Mouse (Mus musculus) kidney, postnatal 14 days (tissue): ENCODE data around the gene Dtx2.
"Not testable (repeated sequence)": the region's sequence is repeated elsewhere in the genome, so short reads cannot be mapped to it uniquely, and the experiment has no call there.

Experiments used
- DNase-seq: peaks from one replicate; pipeline ENCODE4 v3.0.0; 2022; ENCODE audit warnings: mixed read lengths

The Dtx2 gene

GRCm38 (mm10) chr5:136027612-136028311 lies 33.2 kb downstream of the Dtx2 start:
- no peak for DNase-seq

DNA sequence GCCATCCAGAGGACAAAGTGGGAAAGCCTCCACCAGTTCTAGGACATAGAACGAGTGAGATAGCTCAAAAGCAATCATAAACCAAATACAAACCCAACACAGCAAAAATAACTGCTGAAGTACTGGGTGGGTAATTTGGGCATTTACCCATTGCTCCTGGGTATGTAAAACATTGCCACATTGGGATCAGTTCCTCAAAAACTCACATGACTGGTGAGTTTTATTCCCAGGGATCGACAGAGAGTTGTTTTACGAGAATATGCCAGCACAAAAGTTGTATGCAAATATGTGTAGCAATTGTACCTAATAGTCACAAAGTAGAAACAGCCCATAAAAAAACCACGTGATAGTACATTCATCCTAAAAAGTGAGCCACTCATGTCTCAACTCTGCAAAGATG lies 40.3 kb downstream of the Dtx2 start:
- no peak for DNase-seq

DNA sequence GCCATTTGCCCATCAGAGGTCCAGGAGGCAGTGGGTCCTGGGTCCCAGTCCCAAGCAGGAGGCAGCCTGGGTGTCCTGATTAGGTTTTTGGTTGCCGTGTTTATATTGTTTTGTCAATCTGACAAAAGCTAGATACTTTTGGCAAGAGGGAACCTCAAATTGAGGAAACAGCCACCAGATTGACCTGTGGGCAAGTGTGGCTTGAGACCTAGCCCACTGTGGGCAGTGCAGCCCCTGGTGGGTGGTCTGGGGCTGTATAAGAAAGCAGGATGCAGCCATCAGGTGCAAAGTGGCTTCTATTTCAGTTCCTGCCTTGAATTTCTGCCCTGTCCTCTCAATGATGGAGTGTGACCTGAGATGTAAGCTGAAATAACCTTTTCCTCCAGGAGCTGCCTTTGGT lies 40.7 kb downstream of the Dtx2 start:
- DNase-seq: no peak

DNA sequence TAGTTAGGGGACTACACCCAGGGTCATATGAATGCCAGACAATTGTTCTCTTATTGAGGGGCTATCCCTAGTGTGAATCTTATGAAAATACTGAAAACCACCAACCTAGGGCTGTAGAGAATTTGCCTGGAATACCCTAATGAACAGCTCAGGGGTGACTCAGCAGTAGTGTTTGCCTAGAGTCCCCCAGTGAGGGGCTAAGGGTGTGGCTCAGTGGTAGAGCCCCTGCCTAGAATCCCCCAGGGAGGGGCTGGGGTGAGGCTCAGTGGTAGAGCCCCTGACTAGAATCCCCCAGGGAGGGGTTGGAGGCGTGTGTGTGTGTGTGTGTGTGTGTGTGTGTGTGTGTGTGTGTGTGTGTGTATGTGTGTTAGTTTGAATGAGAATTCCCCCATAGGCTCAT lies 42.1 kb downstream of the Dtx2 start:
- DNase-seq: no peak

- DNase-seq: no peak
Observed at GRCm38 (mm10) chr5:136038258-136039214, 43.9 kb downstream of the Dtx2 start, which contains the start of gene Upk3b. Gene Upk3b, plus strand, starts transcription at chr5:136038496.

GRCm38 (mm10) chr5:136040210-136040609 lies 45.6 kb downstream of the Dtx2 start:
- no peak for DNase-seq

- no peak for DNase-seq
Observed at GRCm38 (mm10) chr5:136041260-136041659, 46.7 kb downstream of the Dtx2 start.

DNA sequence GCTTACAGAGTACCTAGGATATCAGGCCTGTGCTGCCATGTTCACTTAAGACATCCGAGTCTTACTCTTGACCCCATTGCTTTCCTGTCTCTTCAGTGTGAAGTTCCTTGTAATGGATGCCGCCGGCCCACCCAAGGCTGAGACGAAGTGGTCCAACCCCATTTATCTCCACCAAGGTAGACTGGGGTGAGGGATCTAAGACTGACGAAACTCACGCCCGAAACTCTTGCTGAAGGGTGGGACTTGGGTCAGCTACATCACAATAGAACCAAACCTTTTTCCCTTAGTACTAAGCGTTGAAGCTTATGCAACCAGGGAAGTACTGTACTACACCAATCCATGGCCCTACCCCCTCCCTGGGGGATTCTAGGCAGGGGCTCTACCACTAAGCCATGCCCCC lies 47.1 kb downstream of the Dtx2 start:
- DNase-seq: no peak

DNA sequence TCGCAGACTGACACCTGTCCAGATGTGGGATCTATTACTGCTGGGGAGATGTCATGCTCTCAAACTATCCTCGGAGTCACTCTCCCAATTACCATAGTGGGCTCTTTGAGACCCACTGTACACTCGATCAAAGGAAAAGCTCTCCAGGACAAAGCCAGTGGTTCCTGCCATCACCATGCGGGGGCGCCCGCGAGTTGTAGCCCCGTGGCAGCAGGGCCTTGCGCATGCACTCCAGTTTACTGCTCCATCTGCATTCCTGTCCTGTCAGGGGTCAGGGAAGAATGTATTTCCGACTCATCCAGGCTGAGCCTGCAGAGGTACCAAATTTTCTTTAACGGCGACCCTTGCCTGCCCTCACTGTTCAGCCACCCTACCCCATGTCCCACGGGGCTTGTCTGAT lies 50.3 kb downstream of the Dtx2 start:
- no peak for DNase-seq

DNA sequence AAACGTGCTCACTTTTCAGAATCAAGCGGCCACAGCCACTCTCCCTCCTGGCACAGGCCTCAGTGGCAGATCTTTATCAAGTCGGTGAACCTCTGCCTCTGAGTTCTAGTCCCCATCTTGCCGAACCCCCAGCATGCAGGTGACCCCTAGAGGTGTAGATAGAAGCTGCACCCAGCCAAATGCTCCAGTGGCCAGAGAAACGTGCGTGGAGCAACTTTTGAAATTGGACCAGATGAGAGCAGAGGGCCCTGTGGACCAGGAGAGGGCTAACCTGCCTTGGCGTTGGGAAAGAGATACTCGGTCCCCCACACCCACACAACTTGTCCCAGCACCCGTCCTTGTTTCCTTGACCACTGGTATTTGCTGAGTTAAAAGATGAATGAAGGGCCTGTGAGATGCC lies 50.8 kb downstream of the Dtx2 start:
- DNase-seq: peak; percentile 42

- peak; percentile 89 for DNase-seq
Observed at GRCm38 (mm10) chr5:136045987-136046386, 51.4 kb downstream of the Dtx2 start.

GRCm38 (mm10) chr5:136048541-136048940 lies 53.9 kb downstream of the Dtx2 start:
- not testable (repeated sequence) for DNase-seq

DNA sequence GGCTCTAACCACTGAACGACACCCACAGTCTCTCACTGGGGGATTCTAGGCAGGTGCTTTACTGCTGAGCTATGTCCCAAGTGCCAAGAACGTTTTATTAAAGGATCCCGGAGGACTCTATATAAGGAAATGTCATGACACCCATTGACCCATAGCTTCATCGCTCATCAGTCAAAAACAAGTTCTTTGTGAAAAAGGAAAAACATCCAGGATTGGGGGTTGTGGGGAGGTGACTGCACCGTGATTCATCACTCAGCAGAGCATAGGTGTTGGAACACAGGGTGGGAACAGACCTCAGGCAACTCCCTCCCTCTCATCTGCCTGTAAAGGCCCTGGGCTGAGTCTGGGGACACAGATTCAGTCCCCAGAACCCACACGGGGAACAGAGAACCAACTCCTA lies 55.3 kb downstream of the Dtx2 start:
- no peak for DNase-seq

GRCm38 (mm10) chr5:136051231-136052085 lies 56.9 kb downstream of the Dtx2 start:
- peak; percentile 91 for DNase-seq

GRCm38 (mm10) chr5:136052861-136053655 lies 58.5 kb downstream of the Dtx2 start:
- peak; percentile 67 for DNase-seq

GRCm38 (mm10) chr5:136054301-136055077 lies 59.9 kb downstream of the Dtx2 start, which contains the start of gene Upk3bl:
Gene Upk3bl, plus strand, starts transcription at chr5:136054492.
- no peak for DNase-seq

GRCm38 (mm10) chr5:136056062-136056461 lies 61.5 kb downstream of the Dtx2 start:
- DNase-seq: no peak

DNA sequence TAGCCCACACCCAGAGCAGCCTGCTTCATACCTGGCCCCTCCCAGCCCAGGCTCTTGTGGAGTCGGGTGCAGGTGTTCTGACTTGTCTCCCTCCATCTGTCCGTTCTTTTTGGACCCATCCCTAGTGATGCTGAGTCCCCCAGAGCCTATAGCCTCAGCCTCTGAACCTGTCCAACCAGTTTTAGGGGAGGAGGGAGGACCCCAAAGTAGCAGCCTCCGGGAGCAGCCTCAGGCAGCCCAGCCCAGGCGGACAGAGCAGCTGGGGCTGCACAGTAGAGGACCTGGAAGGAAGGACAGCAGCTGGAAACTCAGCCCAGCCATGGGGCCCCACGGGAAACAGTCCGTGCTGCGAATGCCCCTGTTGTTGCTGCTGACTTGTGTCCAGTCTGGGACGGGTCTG lies 62.5 kb downstream of the Dtx2 start:
- no peak for DNase-seq

DNA sequence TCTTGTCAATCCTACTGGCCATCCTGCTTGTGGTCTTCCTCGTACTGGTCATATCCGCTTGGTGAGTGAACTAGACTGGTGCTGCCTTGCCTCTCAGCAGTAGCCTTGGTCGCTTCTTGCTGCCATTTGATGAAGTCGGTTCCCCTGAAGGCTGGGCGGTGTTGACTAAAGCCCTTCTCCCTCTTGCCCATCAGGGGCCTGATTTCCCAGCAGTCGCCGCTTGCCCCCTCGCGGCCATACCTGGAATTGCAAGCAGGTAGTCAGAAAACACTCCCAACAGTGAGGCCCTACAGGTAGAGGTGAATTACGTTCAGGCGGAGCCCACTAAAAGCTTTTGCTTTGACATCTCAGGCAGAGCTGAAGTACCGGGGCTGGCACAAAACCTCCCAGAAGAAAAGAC lies 67.0 kb downstream of the Dtx2 start:
- peak; percentile 88 for DNase-seq

DNA sequence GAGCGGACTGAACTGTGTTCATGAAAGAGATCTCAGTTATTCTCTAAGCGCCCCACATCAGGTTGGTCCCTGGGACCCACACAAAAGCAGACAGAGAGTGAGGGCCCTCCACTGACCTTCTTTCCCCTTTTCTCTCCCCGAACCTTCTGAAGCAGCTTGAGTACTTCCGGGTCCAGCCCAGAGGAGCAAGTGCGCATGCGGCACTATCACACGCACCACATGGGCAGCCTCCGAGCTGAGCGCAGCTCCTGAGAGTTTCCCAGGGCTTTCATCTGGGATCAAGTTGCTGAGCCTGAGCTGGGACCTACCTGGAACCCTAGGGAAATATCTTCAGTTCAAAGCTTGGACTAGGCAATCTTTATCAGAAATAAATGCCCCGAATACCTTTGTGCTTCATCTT lies 69.3 kb downstream of the Dtx2 start:
- no peak for DNase-seq
